Mouse (Mus musculus) neural tube, embryonic 13.5 days (tissue): ENCODE measurements around the gene Cyth1. TPM values are rescaled to one million over a fixed set of nuclear protein-coding genes. Genes with fewer than 3 reads are reported as not detected.

Experiments
- ATAC-seq: fragments of 200-750 bp; cut with Nextera tagmentation; 2 replicates; pipeline ENCODE4 v1.8.0; 2017; ENCODE audit warnings: low read depth, mild to moderate bottlenecking, moderate TSS enrichment, moderate library complexity
- H3K27ac ChIP-seq: fragments of 300-500 bp; sonication (generic); replicated peaks from 2 replicates; pipeline ENCODE4 v1.5.1; 2015; ENCODE audit warnings: moderate library complexity, mild to moderate bottlenecking, inconsistent platforms
- H3K27me3 ChIP-seq: fragments of 300-500 bp; sonication (generic); 2 replicates; pipeline ENCODE4 v1.6.1; 2015; ENCODE audit warnings: mild to moderate bottlenecking, inconsistent platforms
- H3K36me3 ChIP-seq: fragments of 300-500 bp; sonication (generic); 2 replicates; pipeline ENCODE4 v1.6.1; 2015; ENCODE audit warnings: mild to moderate bottlenecking, inconsistent platforms
- H3K4me1 ChIP-seq: fragments of 300-500 bp; sonication (generic); replicated peaks from 2 replicates; pipeline ENCODE4 v1.6.1; 2015; ENCODE audit warnings: inconsistent platforms
- H3K4me2 ChIP-seq: fragments of 300-500 bp; sonication (generic); 2 replicates; pipeline ENCODE4 v1.6.1; 2015; ENCODE audit warnings: inconsistent platforms, mild to moderate bottlenecking, moderate library complexity
- H3K4me3 ChIP-seq: fragments of 300-500 bp; sonication (generic); 2 replicates; pipeline ENCODE4 v1.5.1; 2015; ENCODE audit warnings: mild to moderate bottlenecking, inconsistent platforms
- H3K9ac ChIP-seq: fragments of 300-500 bp; sonication (generic); 2 replicates; pipeline ENCODE4 v1.6.1; 2015; ENCODE audit warnings: moderate library complexity, mild to moderate bottlenecking, inconsistent platforms
- H3K9me3 ChIP-seq: fragments of 300-500 bp; sonication (generic); 2 replicates; pipeline ENCODE4 v1.6.1; 2016; ENCODE audit warnings: inconsistent platforms
- WGBS: fragments of 180-500 bp; shearing (Covaris S2); methylation state at CpG from one replicate; pipeline ENCODE4 v1.1.7; 2015; 5-methylcytosine and 5-hydroxymethylcytosine counted together
- polyA plus RNA-seq: library from polyadenylated mRNA; unstranded; fragments of >200 nt; fragmentation: Nextera tagmentation; extraction: Ambion mirVana; gene quantifications from 2 replicates; pipeline ENCODE4 v1.2.1, GENCODE M21; 2015

Gene Cyth1
- polyA plus RNA-seq, 1 experiment from 2014 or later, result 25.2 TPM

- Histone ChIP-seq H3K36me3 (peaks cover 98% of the 10 kb centered on the region), H3K4me3 (no peak overlapping the region), H3K9me3 (no peaks in the 10 kb centered on the region), H3K9ac (no peak overlapping the region), H3K27ac (no peak overlapping the region), H3K4me2 (no peak overlapping the region), H3K4me1 (no peaks in the 10 kb centered on the region), H3K27me3 (no peaks in the 10 kb centered on the region)
- no peak for ATAC-seq
- WGBS, result 96% methylated on average over 9 of the region's 9 CpGs
Observed at GRCm38 (mm10) chr11:118275092-118275491, 26.7 kb upstream of the Cyth1 start.

- Histone ChIP-seq H3K9me3 (no peaks in the 10 kb centered on the region), H3K4me3 (no peak overlapping the region), H3K4me2 (no peak overlapping the region), H3K4me1 (no peaks in the 10 kb centered on the region), H3K36me3 (peaks cover 98% of the 10 kb centered on the region), H3K9ac (no peak overlapping the region), H3K27ac (no peak overlapping the region), H3K27me3 (no peaks in the 10 kb centered on the region)
- ATAC-seq, result no peak
- WGBS, result 92% methylated on average over 3 of the region's 3 CpGs
Observed at GRCm38 (mm10) chr11:118269827-118270226, 21.4 kb upstream of the Cyth1 start.

GRCm38 (mm10) chr11:118266666-118267046 is 18.3 kb upstream of the Cyth1 start:
- no peaks in the 10 kb centered on the region for H3K9me3 ChIP-seq
- H3K27ac ChIP-seq, result no peak overlapping the region
- 95% methylated on average over 7 of the region's 7 CpGs for WGBS
- ATAC-seq, result no peak
- H3K4me1 ChIP-seq, result no peaks in the 10 kb centered on the region
- no peaks in the 10 kb centered on the region for H3K27me3 ChIP-seq
- no peak overlapping the region for H3K4me3 ChIP-seq
- no peak overlapping the region for H3K9ac ChIP-seq
- H3K36me3 ChIP-seq, result peaks cover 98% of the 10 kb centered on the region
- no peak overlapping the region for H3K4me2 ChIP-seq

DNA sequence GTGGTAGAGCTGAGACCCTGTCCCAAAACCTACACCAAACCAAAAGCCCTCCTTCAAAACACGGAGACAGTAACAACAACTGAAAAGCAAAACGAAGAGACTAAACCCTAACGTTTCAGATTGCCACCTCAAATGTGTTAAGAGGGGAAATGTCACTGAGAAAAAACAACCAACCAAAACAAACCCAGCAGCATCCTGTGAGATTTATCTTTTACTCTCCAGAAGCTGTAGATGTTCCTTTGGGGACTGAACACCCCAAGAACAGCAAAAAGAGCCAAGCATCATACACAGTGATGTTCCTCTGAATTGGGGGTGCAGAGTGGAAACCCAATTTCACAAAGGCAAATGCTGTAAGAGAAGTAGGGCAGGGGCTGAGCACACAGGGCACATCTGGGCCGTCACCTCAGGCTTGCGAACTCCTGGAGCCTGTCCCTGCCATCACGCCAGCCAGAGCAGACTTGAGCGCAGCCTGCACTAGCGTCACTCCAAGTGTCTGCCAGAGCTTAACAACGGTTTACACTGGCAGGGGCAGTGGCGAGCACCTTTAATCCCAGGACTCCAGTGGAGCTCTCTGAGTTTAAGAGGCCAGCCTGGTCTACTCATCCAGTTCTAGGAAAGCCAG is 17.8 kb upstream of the Cyth1 start:
- Histone ChIP-seq H3K27me3 (no peaks in the 10 kb centered on the region), H3K4me1 (no peaks in the 10 kb centered on the region), H3K9me3 (no peaks in the 10 kb centered on the region), H3K36me3 (peaks cover 98% of the 10 kb centered on the region), H3K27ac (no peak overlapping the region), H3K4me3 (no peak overlapping the region), H3K9ac (no peak overlapping the region), H3K4me2 (no peak overlapping the region)
- WGBS, result 91% methylated on average over 10 of the region's 10 CpGs
- no peak for ATAC-seq

DNA sequence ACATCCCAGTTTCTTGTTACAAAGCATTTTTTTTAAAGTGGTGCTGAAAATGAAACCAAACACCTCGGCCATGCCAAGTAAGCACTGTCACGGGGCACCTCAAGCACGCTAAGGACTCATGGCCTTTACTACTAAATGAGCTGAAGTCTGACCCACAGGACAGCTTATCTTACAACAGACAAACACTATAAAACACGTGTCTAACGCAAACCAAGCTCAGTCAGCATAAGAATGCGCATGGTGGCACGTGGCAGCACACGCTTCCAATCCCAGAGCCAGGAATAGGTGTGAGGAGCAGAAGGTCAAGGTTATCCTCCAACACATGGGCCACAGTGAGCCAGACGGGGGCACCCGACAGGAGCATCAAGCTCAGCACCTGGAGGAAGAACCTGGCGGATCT is 17.2 kb upstream of the Cyth1 start:
- ATAC-seq, result no peak
- WGBS, result 94% methylated on average over 11 of the region's 11 CpGs
- Histone ChIP-seq H3K9me3 (no peaks in the 10 kb centered on the region), H3K4me1 (no peaks in the 10 kb centered on the region), H3K4me3 (no peak overlapping the region), H3K36me3 (peaks cover 99% of the 10 kb centered on the region), H3K27me3 (no peaks in the 10 kb centered on the region), H3K9ac (no peak overlapping the region), H3K4me2 (no peak overlapping the region), H3K27ac (no peak overlapping the region)

GRCm38 (mm10) chr11:118263146-118263545 is 14.8 kb upstream of the Cyth1 start:
- Histone ChIP-seq H3K27me3 (no peaks in the 10 kb centered on the region), H3K36me3 (peaks cover 100% of the 10 kb centered on the region), H3K4me1 (no peaks in the 10 kb centered on the region), H3K9me3 (no peaks in the 10 kb centered on the region), H3K4me3 (no peak overlapping the region), H3K4me2 (no peak overlapping the region), H3K27ac (no peak overlapping the region), H3K9ac (no peak overlapping the region)
- ATAC-seq, result no peak
- 95% methylated on average over 5 of the region's 5 CpGs for WGBS

GRCm38 (mm10) chr11:118260081-118260480 is 11.7 kb upstream of the Cyth1 start:
- Histone ChIP-seq H3K36me3 (peaks cover 92% of the 10 kb centered on the region), H3K9ac (no peak overlapping the region), H3K9me3 (no peaks in the 10 kb centered on the region), H3K27ac (no peak overlapping the region), H3K27me3 (no peaks in the 10 kb centered on the region), H3K4me1 (peaks cover under 1% of the 10 kb centered on the region; the same call in 1 of the 2 replicates), H3K4me2 (no peak overlapping the region), H3K4me3 (no peak overlapping the region)
- no peak for ATAC-seq
- 84% methylated on average over 8 of the region's 8 CpGs for WGBS

GRCm38 (mm10) chr11:118259580-118259979 is 11.2 kb upstream of the Cyth1 start:
- peaks cover 5% of the 10 kb centered on the region for H3K4me1 ChIP-seq
- H3K27me3 ChIP-seq, result no peaks in the 10 kb centered on the region
- WGBS, result 93% methylated on average over 8 of the region's 8 CpGs
- no peak overlapping the region for H3K4me2 ChIP-seq
- no peaks in the 10 kb centered on the region for H3K9me3 ChIP-seq
- H3K36me3 ChIP-seq, result peaks cover 87% of the 10 kb centered on the region
- no peak overlapping the region for H3K27ac ChIP-seq
- no peak overlapping the region for H3K9ac ChIP-seq
- ATAC-seq, result no peak
- H3K4me3 ChIP-seq, result no peak overlapping the region

DNA sequence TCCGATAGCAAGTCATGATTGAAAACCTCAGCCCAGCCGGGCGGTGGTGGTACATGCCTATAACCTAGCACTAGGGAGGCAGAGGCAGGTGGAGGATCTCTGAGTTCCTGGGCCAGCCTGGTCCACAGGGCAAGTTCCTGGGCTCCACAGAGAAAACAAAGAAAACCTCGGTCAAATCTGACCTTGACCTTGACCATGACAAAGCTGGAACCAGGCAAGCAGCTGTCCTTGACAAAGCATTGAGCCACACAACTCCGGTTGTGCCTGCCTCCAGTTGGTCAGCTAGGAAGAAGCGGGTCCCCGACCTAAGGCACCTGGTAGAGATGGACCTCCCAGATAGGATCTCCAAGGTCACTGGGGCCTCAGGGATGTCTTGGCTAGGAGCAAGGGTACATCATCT is 8.0 kb upstream of the Cyth1 start:
- H3K9ac ChIP-seq, result no peak overlapping the region
- H3K4me3 ChIP-seq, result no peak overlapping the region
- H3K36me3 ChIP-seq, result peaks cover 55% of the 10 kb centered on the region
- H3K9me3 ChIP-seq, result no peaks in the 10 kb centered on the region
- no peaks in the 10 kb centered on the region for H3K27me3 ChIP-seq
- no peak overlapping the region for H3K27ac ChIP-seq
- peaks cover 19% of the 10 kb centered on the region for H3K4me1 ChIP-seq
- no peak for ATAC-seq
- no peak overlapping the region for H3K4me2 ChIP-seq
- WGBS, result 91% methylated on average over 7 of the region's 7 CpGs

- H3K9me3 ChIP-seq, result no peaks in the 10 kb centered on the region
- no peak overlapping the region for H3K9ac ChIP-seq
- peak; percentile 67 for ATAC-seq
- WGBS, result 51% methylated on average over 15 of the region's 15 CpGs
- H3K27ac ChIP-seq, result peak overlapping the region; percentile 85
- H3K4me1 ChIP-seq, result peaks cover 21% of the 10 kb centered on the region
- H3K36me3 ChIP-seq, result peaks cover 35% of the 10 kb centered on the region
- H3K27me3 ChIP-seq, result no peaks in the 10 kb centered on the region
- H3K4me2 ChIP-seq, result no peak overlapping the region
- H3K4me3 ChIP-seq, result no peak overlapping the region
Observed at GRCm38 (mm10) chr11:118254159-118254951, 6.0 kb upstream of the Cyth1 start.

GRCm38 (mm10) chr11:118253447-118254158 is 5.2 kb upstream of the Cyth1 start:
- peaks cover 27% of the 10 kb centered on the region for H3K4me1 ChIP-seq
- peak overlapping the region; percentile 85 for H3K27ac ChIP-seq
- WGBS, result 78% methylated on average over 7 of the region's 7 CpGs
- no peak for ATAC-seq
- peaks cover 27% of the 10 kb centered on the region for H3K36me3 ChIP-seq
- no peak overlapping the region for H3K4me3 ChIP-seq
- no peaks in the 10 kb centered on the region for H3K9me3 ChIP-seq
- H3K4me2 ChIP-seq, result no peak overlapping the region
- H3K27me3 ChIP-seq, result no peaks in the 10 kb centered on the region
- H3K9ac ChIP-seq, result no peak overlapping the region

- Histone ChIP-seq H3K9ac (peak overlapping the region; percentile 55), H3K4me3 (peak overlapping the region; percentile 87), H3K9me3 (no peaks in the 10 kb centered on the region), H3K27me3 (no peaks in the 10 kb centered on the region), H3K4me1 (peaks cover 36% of the 10 kb centered on the region), H3K36me3 (no peaks in the 10 kb centered on the region), H3K27ac (peak overlapping the region; percentile 57), H3K4me2 (peak overlapping the region; percentile 90)
- ATAC-seq, result peak; percentile 17
- WGBS, result 1% methylated on average over 5 of the region's 5 CpGs
Observed at GRCm38 (mm10) chr11:118249012-118249383, 606 bp upstream of the Cyth1 start.
